Mouse (Mus musculus): ENCODE results near the gene Sbno2.

DNA sequence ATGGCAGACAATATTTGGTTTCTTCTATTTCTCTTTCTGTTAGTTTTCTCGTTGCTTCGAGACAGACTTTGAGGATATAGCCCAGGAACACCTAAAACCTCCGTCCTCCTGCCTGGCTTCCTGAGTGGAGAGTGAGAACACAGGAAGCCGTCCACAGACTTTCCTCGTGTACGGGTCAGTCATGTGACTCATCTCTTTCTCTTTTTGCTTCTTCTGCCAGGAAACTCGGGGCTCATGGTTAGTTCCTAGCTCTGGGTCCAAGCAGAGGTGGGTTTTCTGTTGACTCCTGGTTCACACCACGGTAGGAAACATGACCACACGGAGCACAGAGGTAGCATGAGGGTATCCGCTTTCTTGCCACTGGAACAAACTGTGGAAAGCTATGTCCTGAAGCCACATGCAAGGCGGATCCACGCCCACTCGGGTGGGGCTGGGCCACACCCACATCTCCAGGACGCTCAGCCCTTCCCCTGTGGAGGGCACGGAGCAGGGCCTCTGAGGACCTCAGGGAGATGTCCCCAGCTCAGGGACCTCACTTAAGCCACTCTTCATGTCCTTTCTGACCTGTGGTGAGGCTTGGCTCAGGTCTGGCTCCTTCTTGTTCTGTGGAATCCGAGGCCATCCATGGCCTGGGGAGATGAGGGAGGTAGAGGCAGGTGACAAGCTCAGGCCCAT is 24.8 kb downstream of the Sbno2 start:
- TF ChIP-seq CTCF (IDR thresholded peaks at IDR 0.05; ENCODE audit: low read depth) (no peak), EP300 (IDR thresholded peaks at IDR 0.05; ENCODE audit: low read depth) (no peak)
